Mouse (Mus musculus) heart, postnatal 0 days (tissue): ENCODE data around the gene Sh3bgrl2.

Experiments used
- CTCF ChIP-seq: IDR thresholded peaks from 2 replicates; pipeline ENCODE4 v1.5.1; 2016; ENCODE audit warnings: antibody characterized with exemption, control low read depth, low read depth
- EP300 ChIP-seq: IDR thresholded peaks from 2 replicates; pipeline ENCODE4 v1.6.1; 2016; ENCODE audit warnings: antibody characterized with exemption, low read depth

- no peak for TF ChIP-seq CTCF
- TF ChIP-seq EP300: no peak
Observed at GRCm38 (mm10) chr9:83589063-83589462, 40.9 kb downstream of the Sh3bgrl2 start.
